Mouse (Mus musculus) liver, embryonic 14.5 days (tissue): ENCODE results near the gene Sppl3.

Experiments used
- CTCF ChIP-seq: IDR thresholded peaks from 2 replicates; pipeline ENCODE4 v1.5.1; 2016; ENCODE audit warnings: antibody characterized with exemption, low read depth, control low read depth
- EP300 ChIP-seq: IDR thresholded peaks from 2 replicates; pipeline ENCODE4 v1.6.1; 2016; ENCODE audit warnings: antibody characterized with exemption, low read depth

DNA sequence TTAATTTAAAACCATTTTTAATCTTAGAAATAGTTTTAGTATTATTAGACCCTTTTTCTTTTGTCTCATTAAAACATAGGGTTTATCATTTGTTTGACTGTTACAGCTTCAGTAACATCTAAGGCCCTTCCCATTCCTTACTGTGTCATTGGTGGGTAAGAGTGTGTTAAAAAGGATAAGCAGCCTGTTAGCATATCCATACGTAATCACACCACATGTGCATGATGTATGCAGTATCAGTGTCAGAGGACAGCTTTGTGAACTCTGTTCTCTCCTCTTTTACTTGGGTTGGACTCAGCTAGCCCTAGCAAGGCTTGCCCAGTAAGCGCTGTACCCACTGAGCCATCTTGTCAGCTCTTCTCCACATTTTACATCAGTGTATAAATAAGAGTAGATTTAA lies 26.2 kb downstream of the Sppl3 start:
- TF ChIP-seq CTCF (no peak), EP300 (no peak; the same call in 1 of the 2 replicates)
